Mouse (Mus musculus): Measurements from ENCODE around the gene Calr3. TPM values are rescaled to one million over a fixed set of nuclear protein-coding genes. Genes with fewer than 3 reads are reported as not detected.

Calr3 gene
- polyA plus RNA-seq, 1 experiment from 2014 or later, result 1.7 TPM

GRCm38 (mm10) chr8:72455317-72455716, 11.6 kb upstream of the Calr3 start:
- WGBS, result 94% methylated on average over 4 of the region's 4 CpGs
- Histone ChIP-seq H3K36me3 (ENCODE audit: control insufficient read depth, insufficient read depth, low read length) (peaks cover 70% of the 10 kb centered on the region), H3K4me2 (ENCODE audit: low read length) (no peak overlapping the region), H3K27ac (ENCODE audit: low read depth) (no peak overlapping the region), H3K9ac (ENCODE audit: low read length) (no peak overlapping the region), H3K9me3 (ENCODE audit: control insufficient read depth, low read length) (peaks cover 2% of the 10 kb centered on the region; the same call in 1 of the 2 replicates), H3K27me3 (replicated peaks; ENCODE audit: control insufficient read depth, insufficient read depth, low read length) (no peaks in the 10 kb centered on the region), H3K4me3 (ENCODE audit: low read depth, low read length) (no peak overlapping the region), H3K4me1 (replicated peaks; ENCODE audit: control insufficient read depth, insufficient read depth, low read length) (no peaks in the 10 kb centered on the region)
- ATAC-seq (replicated peaks; ENCODE audit: low FRiP score, low TSS enrichment, low read depth) (no peak), DNase-seq (ENCODE audit: low spot score) (no peak)

DNA sequence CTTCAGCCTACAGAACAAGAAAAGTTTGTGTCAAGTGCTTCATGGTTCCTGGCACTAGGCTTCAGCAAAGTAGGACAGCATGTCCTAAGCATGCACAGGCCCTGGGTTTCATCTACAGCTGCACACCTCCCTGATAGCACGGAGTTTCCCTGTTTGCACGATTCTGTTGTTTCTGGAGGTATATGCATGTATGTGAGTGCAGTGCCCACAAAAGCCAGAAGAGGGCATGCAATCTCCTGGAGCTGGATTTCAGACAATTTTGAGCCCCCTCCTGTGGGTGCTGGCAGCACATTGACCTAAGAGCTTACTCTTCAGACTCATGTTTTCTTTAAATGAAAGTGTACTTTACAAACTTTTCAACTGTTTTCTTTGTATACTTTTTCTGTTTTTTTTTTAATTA, 10.2 kb upstream of the Calr3 start:
- peaks cover 2% of the 10 kb centered on the region; the same call in 1 of the 2 replicates for H3K9me3 ChIP-seq (ENCODE audit: control insufficient read depth, low read length)
- H3K27ac ChIP-seq (ENCODE audit: low read depth), result no peak overlapping the region
- no peak overlapping the region for H3K9ac ChIP-seq (ENCODE audit: low read length)
- ATAC-seq (replicated peaks; ENCODE audit: low FRiP score, low TSS enrichment, low read depth) (no peak), DNase-seq (ENCODE audit: low spot score) (no peak)
- 92% methylated on average over 2 of the region's 2 CpGs for WGBS
- H3K4me2 ChIP-seq (ENCODE audit: low read length), result no peak overlapping the region
- H3K4me3 ChIP-seq (ENCODE audit: low read depth, low read length), result no peak overlapping the region
- H3K4me1 ChIP-seq (replicated peaks; ENCODE audit: control insufficient read depth, insufficient read depth, low read length), result no peaks in the 10 kb centered on the region
- no peaks in the 10 kb centered on the region for H3K27me3 ChIP-seq (replicated peaks; ENCODE audit: control insufficient read depth, insufficient read depth, low read length)
- peaks cover 70% of the 10 kb centered on the region for H3K36me3 ChIP-seq (ENCODE audit: control insufficient read depth, insufficient read depth, low read length)

DNA sequence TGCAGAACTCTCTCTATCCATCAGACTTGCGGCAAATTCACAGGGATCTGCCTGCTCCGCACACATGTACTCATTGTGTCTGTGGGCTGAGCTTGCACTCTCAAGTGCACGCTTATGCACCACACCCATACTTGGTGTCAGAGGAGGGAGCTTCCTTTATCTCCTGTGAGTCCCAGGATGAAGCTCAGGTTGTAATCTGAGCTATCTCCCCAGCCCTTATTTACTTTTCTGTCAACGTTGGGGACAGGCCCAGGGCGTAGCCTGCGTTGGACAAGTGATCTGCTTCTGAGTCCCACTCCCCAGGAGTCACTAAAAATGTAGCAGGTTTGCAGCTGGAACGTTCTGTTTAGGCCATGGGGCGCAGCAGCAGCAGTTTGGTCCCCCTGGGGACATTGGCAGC, 7.8 kb upstream of the Calr3 start:
- H3K4me1 ChIP-seq (replicated peaks; ENCODE audit: control insufficient read depth, insufficient read depth, low read length), result no peaks in the 10 kb centered on the region
- H3K36me3 ChIP-seq (ENCODE audit: control insufficient read depth, insufficient read depth, low read length), result peaks cover 63% of the 10 kb centered on the region
- 71% methylated on average over 8 of the region's 8 CpGs for WGBS

DNA sequence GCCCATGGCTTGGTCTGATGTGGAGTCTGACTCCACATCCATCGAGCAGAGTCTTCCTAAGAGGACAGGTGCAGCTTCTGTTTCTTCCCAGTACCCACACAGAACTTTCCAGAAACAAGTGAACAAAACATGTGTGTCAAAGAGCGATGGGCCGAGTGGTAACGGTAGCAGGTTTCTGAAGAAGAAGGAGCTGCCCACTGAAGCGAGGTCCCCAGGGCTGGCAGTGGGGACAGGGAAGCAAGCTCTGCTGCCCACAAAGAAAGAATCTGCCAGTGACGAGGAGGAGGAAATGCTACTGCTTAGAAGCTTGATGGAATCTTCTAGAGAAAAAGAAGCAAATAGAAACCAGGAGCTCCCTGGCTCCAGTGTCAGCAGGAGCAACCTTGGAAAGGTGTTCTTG, 1.4 kb upstream of the Calr3 start:
- 0 out of 2 replicates have a peak, but pooled peaks cover 4% of the 10 kb centered on the region for H3K4me1 ChIP-seq (replicated peaks; ENCODE audit: control insufficient read depth, insufficient read depth, low read length)
- WGBS, result 96% methylated on average over 6 of the region's 6 CpGs
- DNase-seq (ENCODE audit: low spot score) (no peak), ATAC-seq (replicated peaks; ENCODE audit: low FRiP score, low TSS enrichment, low read depth) (no peak)
- H3K9me3 ChIP-seq (ENCODE audit: control insufficient read depth, low read length), result no peaks in the 10 kb centered on the region
- no peak overlapping the region for H3K4me2 ChIP-seq (ENCODE audit: low read length)
- H3K27ac ChIP-seq (ENCODE audit: low read depth), result no peak overlapping the region
- H3K4me3 ChIP-seq (ENCODE audit: low read depth, low read length), result no peak overlapping the region
- peaks cover 13% of the 10 kb centered on the region for H3K36me3 ChIP-seq (ENCODE audit: control insufficient read depth, insufficient read depth, low read length)
- H3K9ac ChIP-seq (ENCODE audit: low read length), result no peak overlapping the region
- no peaks in the 10 kb centered on the region for H3K27me3 ChIP-seq (replicated peaks; ENCODE audit: control insufficient read depth, insufficient read depth, low read length)

More for the DNA sequence above, 7.8 kb upstream of the Calr3 start:
- peaks cover 2% of the 10 kb centered on the region; the same call in 1 of the 2 replicates for H3K9me3 ChIP-seq (ENCODE audit: control insufficient read depth, low read length)
- H3K27me3 ChIP-seq (replicated peaks; ENCODE audit: control insufficient read depth, insufficient read depth, low read length), result no peaks in the 10 kb centered on the region
- H3K4me3 ChIP-seq (ENCODE audit: low read depth, low read length), result no peak overlapping the region
- ATAC-seq (replicated peaks; ENCODE audit: low FRiP score, low TSS enrichment, low read depth), result no peak
- no peak overlapping the region for H3K9ac ChIP-seq (ENCODE audit: low read length)
- H3K27ac ChIP-seq (ENCODE audit: low read depth), result no peak overlapping the region
- H3K4me2 ChIP-seq (ENCODE audit: low read length), result no peak overlapping the region
- DNase-seq (ENCODE audit: low spot score), result no peak

DNA sequence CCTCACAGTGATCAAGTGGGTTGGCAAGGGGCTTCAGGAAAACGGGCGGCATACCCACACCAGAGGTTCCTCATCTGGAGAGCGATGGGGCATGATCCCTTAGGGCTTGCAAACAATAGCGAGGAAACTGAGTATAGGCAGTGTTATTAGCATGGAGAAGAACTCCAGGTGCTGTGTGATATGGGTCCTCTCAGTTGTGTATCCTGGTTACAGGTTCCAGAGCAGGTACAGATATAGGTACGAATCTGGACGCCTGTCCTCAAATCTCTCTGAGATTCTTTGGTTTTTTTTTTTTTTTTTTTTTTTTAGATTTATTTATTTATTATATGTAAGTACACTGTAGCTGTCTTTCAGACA, 302 bp upstream of the Calr3 start:
- Histone ChIP-seq H3K9ac (ENCODE audit: low read length) (peak overlapping the region; percentile 55), H3K4me3 (ENCODE audit: low read depth, low read length) (peak overlapping the region; percentile 53), H3K4me2 (ENCODE audit: low read length) (peak overlapping the region; percentile 73), H3K27ac (ENCODE audit: low read depth) (peak overlapping the region; percentile 29; the same call in 1 of the 2 replicates), H3K4me1 (replicated peaks; ENCODE audit: control insufficient read depth, insufficient read depth, low read length) (0 out of 2 replicates have a peak, but pooled peaks cover 4% of the 10 kb centered on the region), H3K27me3 (replicated peaks; ENCODE audit: control insufficient read depth, insufficient read depth, low read length) (no peaks in the 10 kb centered on the region), H3K9me3 (ENCODE audit: control insufficient read depth, low read length) (no peaks in the 10 kb centered on the region), H3K36me3 (ENCODE audit: control insufficient read depth, insufficient read depth, low read length) (peaks cover 2% of the 10 kb centered on the region; the same call in 1 of the 2 replicates)
- 42% methylated on average over 6 of the region's 6 CpGs for WGBS
- no peak for DNase-seq (ENCODE audit: low spot score)
- peak; percentile 48 for ATAC-seq (replicated peaks; ENCODE audit: low FRiP score, low TSS enrichment, low read depth)

DNA sequence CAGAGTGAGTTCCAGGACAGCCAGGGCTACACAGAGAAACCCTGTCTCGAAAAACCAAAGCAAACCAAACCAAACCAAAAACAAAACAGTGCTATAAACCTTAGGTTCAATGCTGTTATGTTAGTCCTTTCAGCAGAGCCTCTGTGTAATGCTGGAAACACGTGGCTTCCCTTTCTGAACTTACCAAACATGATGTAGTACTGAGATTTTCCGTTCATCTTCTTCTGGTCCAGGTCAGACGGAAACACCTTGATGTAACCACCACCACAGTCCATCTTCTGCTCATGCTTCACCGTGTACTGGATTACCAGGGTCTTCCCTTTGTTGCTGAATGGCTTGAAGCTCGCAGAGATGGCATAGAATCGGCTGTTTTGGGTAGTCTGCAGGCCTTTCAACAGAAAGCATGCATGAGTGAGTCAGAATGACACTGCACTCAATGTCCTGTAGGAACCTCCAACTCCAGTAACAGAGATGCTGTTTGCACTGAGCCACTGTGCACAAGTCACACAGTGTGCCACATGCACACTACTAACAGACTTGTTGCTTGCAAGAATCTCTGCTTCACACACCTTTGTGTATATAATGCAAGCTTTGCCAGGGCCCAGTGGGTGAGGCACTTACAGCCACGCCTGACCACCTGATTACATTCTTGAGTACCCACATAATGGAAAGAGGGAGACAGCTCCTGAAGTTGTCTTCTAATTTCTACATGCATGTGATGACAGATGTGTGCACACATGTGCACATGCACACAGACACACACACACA, 5.2 kb downstream of the Calr3 start:
- no peak for DNase-seq (ENCODE audit: low spot score)
- Histone ChIP-seq H3K27ac (ENCODE audit: low read depth) (no peak overlapping the region), H3K36me3 (ENCODE audit: control insufficient read depth, insufficient read depth, low read length) (no peaks in the 10 kb centered on the region), H3K4me3 (ENCODE audit: low read depth, low read length) (no peak overlapping the region), H3K4me1 (replicated peaks; ENCODE audit: control insufficient read depth, insufficient read depth, low read length) (0 out of 2 replicates have a peak, but pooled peaks cover 3% of the 10 kb centered on the region), H3K27me3 (replicated peaks; ENCODE audit: control insufficient read depth, insufficient read depth, low read length) (no peaks in the 10 kb centered on the region), H3K4me2 (ENCODE audit: low read length) (no peak overlapping the region), H3K9ac (ENCODE audit: low read length) (no peak overlapping the region), H3K9me3 (ENCODE audit: control insufficient read depth, low read length) (no peaks in the 10 kb centered on the region)
- 74% methylated on average over 8 of the region's 8 CpGs for WGBS
- ATAC-seq (replicated peaks; ENCODE audit: low FRiP score, low TSS enrichment, low read depth), result no peak

- Histone ChIP-seq H3K27ac (ENCODE audit: low read depth) (no peak overlapping the region), H3K27me3 (replicated peaks; ENCODE audit: control insufficient read depth, insufficient read depth, low read length) (no peaks in the 10 kb centered on the region), H3K36me3 (ENCODE audit: control insufficient read depth, insufficient read depth, low read length) (no peaks in the 10 kb centered on the region), H3K9me3 (ENCODE audit: control insufficient read depth, low read length) (no peaks in the 10 kb centered on the region), H3K9ac (ENCODE audit: low read length) (no peak overlapping the region), H3K4me1 (replicated peaks; ENCODE audit: control insufficient read depth, insufficient read depth, low read length) (no peaks in the 10 kb centered on the region), H3K4me2 (ENCODE audit: low read length) (no peak overlapping the region), H3K4me3 (ENCODE audit: low read depth, low read length) (no peak overlapping the region)
- 25% methylated on average over 2 of the region's 2 CpGs for WGBS
- DNase-seq (ENCODE audit: low spot score) (no peak), ATAC-seq (replicated peaks; ENCODE audit: low FRiP score, low TSS enrichment, low read depth) (no peak)
These were observed 8.7 kb downstream of the Calr3 start for GRCm38 (mm10) chr8:72434952-72435351.

DNA sequence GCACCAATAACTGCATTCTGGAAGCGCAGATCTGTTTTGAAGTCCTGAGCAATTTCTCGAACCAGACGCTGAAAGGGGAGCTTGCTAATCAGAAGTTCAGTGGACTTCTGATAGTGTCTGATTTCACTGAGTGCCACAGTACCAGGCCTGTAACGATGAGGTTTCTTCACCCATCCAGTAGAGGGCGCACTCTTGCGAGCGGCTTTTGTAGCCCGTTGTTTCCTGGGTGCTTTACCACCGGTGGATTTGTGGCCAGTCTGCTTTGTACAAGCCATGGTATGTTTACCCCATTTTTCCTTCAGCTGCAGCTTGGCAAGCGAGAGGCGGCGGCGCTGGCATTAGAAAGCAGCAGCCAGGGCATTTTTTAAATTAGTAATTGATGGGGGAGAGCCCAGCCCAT, 14.0 kb downstream of the Calr3 start:
- Histone ChIP-seq H3K4me3 (ENCODE audit: low read depth, low read length) (no peak overlapping the region), H3K27me3 (replicated peaks; ENCODE audit: control insufficient read depth, insufficient read depth, low read length) (no peaks in the 10 kb centered on the region), H3K4me2 (ENCODE audit: low read length) (no peak overlapping the region), H3K36me3 (ENCODE audit: control insufficient read depth, insufficient read depth, low read length) (no peaks in the 10 kb centered on the region), H3K4me1 (replicated peaks; ENCODE audit: control insufficient read depth, insufficient read depth, low read length) (no peaks in the 10 kb centered on the region), H3K27ac (ENCODE audit: low read depth) (no peak overlapping the region), H3K9ac (ENCODE audit: low read length) (no peak overlapping the region), H3K9me3 (ENCODE audit: control insufficient read depth, low read length) (no peaks in the 10 kb centered on the region)
- WGBS, result 56% methylated on average over 13 of the region's 13 CpGs
- DNase-seq (ENCODE audit: low spot score) (no peak), ATAC-seq (replicated peaks; ENCODE audit: low FRiP score, low TSS enrichment, low read depth) (no peak)

DNA sequence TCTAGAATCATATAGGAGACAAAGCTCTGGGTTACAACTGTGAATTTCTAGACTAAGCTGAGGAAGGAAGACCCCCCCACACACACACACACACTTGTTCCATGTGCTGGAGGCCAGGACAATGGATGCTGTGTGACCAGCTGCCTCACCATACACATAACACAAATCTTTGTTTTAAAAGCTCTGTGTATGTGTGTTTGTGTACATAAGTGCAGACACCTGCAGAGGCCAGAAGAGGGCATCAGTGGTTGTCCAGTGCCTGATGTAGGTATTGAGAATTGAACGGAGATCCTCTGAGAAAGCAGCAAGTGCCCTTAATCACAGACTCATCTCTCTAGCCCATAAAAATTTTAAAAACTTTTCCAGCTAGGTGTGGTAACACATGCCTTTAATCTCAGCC, 20.7 kb downstream of the Calr3 start:
- no peak overlapping the region for H3K9ac ChIP-seq (ENCODE audit: low read length)
- peaks cover 17% of the 10 kb centered on the region for H3K4me1 ChIP-seq (replicated peaks; ENCODE audit: control insufficient read depth, insufficient read depth, low read length)
- DNase-seq (ENCODE audit: low spot score) (no peak), ATAC-seq (replicated peaks; ENCODE audit: low FRiP score, low TSS enrichment, low read depth) (no peak)
- 58% methylated on average over 1 of the region's 1 CpGs for WGBS
- no peaks in the 10 kb centered on the region for H3K27me3 ChIP-seq (replicated peaks; ENCODE audit: control insufficient read depth, insufficient read depth, low read length)
- no peak overlapping the region for H3K4me2 ChIP-seq (ENCODE audit: low read length)
- no peaks in the 10 kb centered on the region for H3K9me3 ChIP-seq (ENCODE audit: control insufficient read depth, low read length)
- H3K27ac ChIP-seq (ENCODE audit: low read depth), result no peak overlapping the region
- H3K36me3 ChIP-seq (ENCODE audit: control insufficient read depth, insufficient read depth, low read length), result no peaks in the 10 kb centered on the region
- no peak overlapping the region for H3K4me3 ChIP-seq (ENCODE audit: low read depth, low read length)

All from intestine, embryonic 14.5 days (tissue).